Mouse (Mus musculus) ES-Bruce4 (cell line): Measurements from ENCODE around the gene Dctn1. TPM values are rescaled to one million over a fixed set of nuclear protein-coding genes. Genes with fewer than 3 reads are reported as not detected.
A peak's percentile ranks its signal among the peaks of the same experiment; 100 is the strongest.

Experiments
- H3K27ac ChIP-seq: 2 replicates; pipeline ENCODE4 v1.5.1; 2012; ENCODE audit warnings: low read length, inconsistent platforms; ENCODE audit not compliant: insufficient read depth
- H3K27me3 ChIP-seq: 2 replicates; pipeline ENCODE4 v1.6.1; 2012; ENCODE audit warnings: mild to moderate bottlenecking, low read length, inconsistent platforms; ENCODE audit not compliant: control insufficient read depth, poor library complexity, insufficient read depth, severe bottlenecking
- H3K36me3 ChIP-seq: 2 replicates; pipeline ENCODE4 v1.6.1; 2012; ENCODE audit warnings: inconsistent platforms, mild to moderate bottlenecking, low read length, moderate library complexity; ENCODE audit not compliant: control insufficient read depth, poor library complexity, insufficient read depth, severe bottlenecking
- H3K4me1 ChIP-seq: one replicate; pipeline ENCODE4 v1.8.1; 2011; ENCODE audit warnings: low read length; ENCODE audit not compliant: control insufficient read depth, insufficient read depth
- H3K4me3 ChIP-seq: 2 replicates; pipeline ENCODE4 v1.5.1; 2011; ENCODE audit warnings: low read depth, mild to moderate bottlenecking, low read length
- H3K9ac ChIP-seq: 2 replicates; pipeline ENCODE4 v1.6.1; 2012; ENCODE audit warnings: low read depth, mild to moderate bottlenecking, inconsistent platforms; ENCODE audit not compliant: poor library complexity, severe bottlenecking
- H3K9me3 ChIP-seq: replicated peaks from 2 replicates; pipeline ENCODE4 v1.6.1; 2012; ENCODE audit warnings: mild to moderate bottlenecking, low read length, inconsistent platforms; ENCODE audit not compliant: control insufficient read depth, poor library complexity, insufficient read depth, severe bottlenecking
- CTCF ChIP-seq: IDR thresholded peaks from one replicate; pipeline ENCODE4 v1.8.1; 2011; ENCODE audit warnings: low read depth, low read length
- EP300 ChIP-seq: IDR thresholded peaks from 2 replicates; pipeline ENCODE4 v1.6.1; 2011; ENCODE audit warnings: low read depth, low read length; ENCODE audit not compliant: insufficient read depth
- POLR2A ChIP-seq: IDR thresholded peaks from one replicate; pipeline ENCODE4 v1.8.1; 2011; ENCODE audit warnings: low read length; ENCODE audit not compliant: insufficient read depth
- polyA plus RNA-seq: library from polyadenylated mRNA; stranded (reverse); fragments of >200 nt; gene quantifications from 2 replicates; pipeline ENCODE4 v1.2.4, GENCODE M21; 2011; ENCODE audit warnings: low read depth; ENCODE audit not compliant: missing spikeins, insufficient read depth, insufficient read length

Dctn1 gene
- polyA plus RNA-seq, 1 experiment: 41.5 TPM

- Histone ChIP-seq H3K27ac (no peak overlapping the region), H3K9me3 (no peaks in the 10 kb centered on the region), H3K36me3 (no peaks in the 10 kb centered on the region), H3K9ac (no peak overlapping the region), H3K4me3 (no peak overlapping the region), H3K27me3 (no peaks in the 10 kb centered on the region), H3K4me1 (peaks cover 6% of the 10 kb centered on the region)
- TF ChIP-seq POLR2A (no peak), CTCF (no peak), EP300 (no peak)
These were observed 25.7 kb upstream of the Dctn1 start for GRCm38 (mm10) chr6:83140044-83140443.

- H3K4me1 ChIP-seq: peaks cover 4% of the 10 kb centered on the region
- no peak overlapping the region for H3K27ac ChIP-seq
These were observed 24.1 kb upstream of the Dctn1 start for GRCm38 (mm10) chr6:83141636-83142035.

GRCm38 (mm10) chr6:83142211-83142731 lies 23.4 kb upstream of the Dctn1 start:
- TF ChIP-seq POLR2A: no peak
- TF ChIP-seq CTCF: no peak
- no peak for TF ChIP-seq EP300
- Histone ChIP-seq H3K36me3 (no peaks in the 10 kb centered on the region), H3K27ac (no peak overlapping the region), H3K4me3 (peak overlapping the region; percentile 63), H3K27me3 (no peaks in the 10 kb centered on the region), H3K9ac (peak overlapping the region; percentile 70), H3K9me3 (no peaks in the 10 kb centered on the region), H3K4me1 (peaks cover 3% of the 10 kb centered on the region)

More at GRCm38 (mm10) chr6:83141636-83142035, 24.1 kb upstream of the Dctn1 start:
- H3K9me3 ChIP-seq: no peaks in the 10 kb centered on the region
- no peaks in the 10 kb centered on the region for H3K27me3 ChIP-seq
- TF ChIP-seq POLR2A: no peak
- peak overlapping the region; percentile 70 for H3K9ac ChIP-seq
- H3K4me3 ChIP-seq: peak overlapping the region; percentile 63
- no peaks in the 10 kb centered on the region for H3K36me3 ChIP-seq

GRCm38 (mm10) chr6:83142886-83143285 lies 22.8 kb upstream of the Dctn1 start:
- H3K9me3 ChIP-seq: no peaks in the 10 kb centered on the region
- 0 out of 2 replicates have a peak overlapping the region, but pooled peaks have one; percentile 70 for H3K9ac ChIP-seq

GRCm38 (mm10) chr6:83145209-83145608 lies 20.5 kb upstream of the Dctn1 start:
- Histone ChIP-seq H3K4me1 (peaks cover 2% of the 10 kb centered on the region), H3K27ac (no peak overlapping the region), H3K36me3 (no peaks in the 10 kb centered on the region)

More at GRCm38 (mm10) chr6:83142886-83143285, 22.8 kb upstream of the Dctn1 start:
- TF ChIP-seq EP300 (no peak), POLR2A (no peak), CTCF (no peak)
- Histone ChIP-seq H3K4me1 (peaks cover 3% of the 10 kb centered on the region), H3K27ac (no peak overlapping the region), H3K4me3 (peak overlapping the region; percentile 4; the same call in 1 of the 2 replicates), H3K36me3 (no peaks in the 10 kb centered on the region), H3K27me3 (no peaks in the 10 kb centered on the region)

GRCm38 (mm10) chr6:83145805-83146204 lies 19.9 kb upstream of the Dctn1 start:
- peaks cover 2% of the 10 kb centered on the region for H3K4me1 ChIP-seq
- H3K36me3 ChIP-seq: no peaks in the 10 kb centered on the region
- H3K9me3 ChIP-seq: no peaks in the 10 kb centered on the region
- peak overlapping the region; percentile 16; the same call in 1 of the 2 replicates for H3K9ac ChIP-seq
- TF ChIP-seq EP300 (no peak), POLR2A (no peak), CTCF (no peak)
- H3K4me3 ChIP-seq: no peak overlapping the region
- H3K27ac ChIP-seq: no peak overlapping the region
- H3K27me3 ChIP-seq: no peaks in the 10 kb centered on the region

More at GRCm38 (mm10) chr6:83145209-83145608, 20.5 kb upstream of the Dctn1 start:
- TF ChIP-seq CTCF (no peak), EP300 (no peak), POLR2A (no peak)
- Histone ChIP-seq H3K4me3 (no peak overlapping the region), H3K9me3 (no peaks in the 10 kb centered on the region), H3K27me3 (no peaks in the 10 kb centered on the region), H3K9ac (no peak overlapping the region)
